Mouse (Mus musculus) midbrain, embryonic 10.5 days (tissue): Measurements from ENCODE around the gene Sap25. TPM values are rescaled to one million over a fixed set of nuclear protein-coding genes. Genes with fewer than 3 reads are reported as not detected.
"Not testable (repeated sequence)": the region's sequence is repeated elsewhere in the genome, so short reads cannot be mapped to it uniquely, and the experiment has no call there.

Experiments
- DNase-seq: peaks from one replicate; pipeline ENCODE4 v3.0.0-alpha.2; 2017; ENCODE audit warnings: low spot score
- H3K27ac ChIP-seq: fragments of 300-500 bp; sonication (generic); replicated peaks from 2 replicates; pipeline ENCODE4 v1.5.1; 2016; ENCODE audit warnings: mild to moderate bottlenecking
- H3K27me3 ChIP-seq: fragments of 300-500 bp; sonication (generic); 2 replicates; pipeline ENCODE4 v1.6.1; 2016; ENCODE audit warnings: low read depth, mild to moderate bottlenecking; ENCODE audit not compliant: poor library complexity, severe bottlenecking
- H3K36me3 ChIP-seq: fragments of 300-500 bp; sonication (generic); 2 replicates; pipeline ENCODE4 v1.6.1; 2016; ENCODE audit warnings: mild to moderate bottlenecking, moderate library complexity
- H3K4me1 ChIP-seq: fragments of 300-500 bp; sonication (generic); 2 replicates; pipeline ENCODE4 v1.6.1; 2016
- H3K4me3 ChIP-seq: fragments of 300-500 bp; sonication (generic); 2 replicates; pipeline ENCODE4 v1.5.1; 2016; ENCODE audit warnings: mild to moderate bottlenecking, moderate library complexity
- H3K9me3 ChIP-seq: fragments of 300-500 bp; sonication (generic); replicated peaks from 2 replicates; pipeline ENCODE4 v1.6.1; 2016; ENCODE audit warnings: mild to moderate bottlenecking
- WGBS: fragments of 180-500 bp; shearing (Covaris S2); methylation state at CpG from one replicate; pipeline ENCODE4 v1.1.7; 2016; 5-methylcytosine and 5-hydroxymethylcytosine counted together
- polyA plus RNA-seq: library from polyadenylated mRNA; unstranded; fragments of >200 nt; fragmentation: Nextera tagmentation; extraction: Ambion mirVana; gene quantifications from 2 replicates; pipeline ENCODE4 v1.2.1, GENCODE M21; 2016

Gene Sap25
- polyA plus RNA-seq, 1 experiment from 2014 or later = 7.7 TPM

- no peaks in the 10 kb centered on the region for H3K9me3 ChIP-seq
- 61% methylated on average over 3 of the region's 3 CpGs for WGBS
- H3K27me3 ChIP-seq = peaks cover 37% of the 10 kb centered on the region
- H3K4me3 ChIP-seq = no peak overlapping the region
- peaks cover 14% of the 10 kb centered on the region; the same call in 1 of the 2 replicates for H3K36me3 ChIP-seq
- H3K27ac ChIP-seq = no peak overlapping the region
- no peak for DNase-seq
- peaks cover 71% of the 10 kb centered on the region for H3K4me1 ChIP-seq
Observed at GRCm38 (mm10) chr5:137609292-137609691, 31.8 kb upstream of the Sap25 start.

GRCm38 (mm10) chr5:137610056-137610455, 31.1 kb upstream of the Sap25 start:
- WGBS = 76% methylated on average over 4 of the region's 4 CpGs
- H3K27ac ChIP-seq = peak overlapping the region; percentile 76
- H3K4me3 ChIP-seq = peak overlapping the region; percentile 25
- H3K36me3 ChIP-seq = peaks cover 14% of the 10 kb centered on the region; the same call in 1 of the 2 replicates
- H3K27me3 ChIP-seq = peaks cover 37% of the 10 kb centered on the region
- H3K4me1 ChIP-seq = peaks cover 71% of the 10 kb centered on the region
- no peaks in the 10 kb centered on the region for H3K9me3 ChIP-seq
- no peak for DNase-seq

- H3K9me3 ChIP-seq = no peaks in the 10 kb centered on the region
Observed at GRCm38 (mm10) chr5:137610548-137611244, 30.4 kb upstream of the Sap25 start.

GRCm38 (mm10) chr5:137611245-137611602, 29.9 kb upstream of the Sap25 start:
- WGBS = 31% methylated on average over 6 of the region's 6 CpGs
- peaks cover 61% of the 10 kb centered on the region for H3K4me1 ChIP-seq

More at GRCm38 (mm10) chr5:137610548-137611244, 30.4 kb upstream of the Sap25 start:
- Histone ChIP-seq H3K4me1 (peaks cover 65% of the 10 kb centered on the region), H3K27me3 (peaks cover 37% of the 10 kb centered on the region), H3K36me3 (peaks cover 14% of the 10 kb centered on the region; the same call in 1 of the 2 replicates), H3K4me3 (peak overlapping the region; percentile 25), H3K27ac (peak overlapping the region; percentile 76)
- 19% methylated on average over 12 of the region's 12 CpGs for WGBS
- peak; percentile 66 for DNase-seq

GRCm38 (mm10) chr5:137613076-137613475, 28.1 kb upstream of the Sap25 start:
- DNase-seq = no peak
- H3K9me3 ChIP-seq = no peaks in the 10 kb centered on the region
- no peaks in the 10 kb centered on the region for H3K36me3 ChIP-seq
- H3K27ac ChIP-seq = peak overlapping the region; percentile 76
- peaks cover 24% of the 10 kb centered on the region for H3K27me3 ChIP-seq
- WGBS = 68% methylated on average over 5 of the region's 5 CpGs
- H3K4me3 ChIP-seq = no peak overlapping the region; the same call in 1 of the 2 replicates
- H3K4me1 ChIP-seq = peaks cover 55% of the 10 kb centered on the region

More at GRCm38 (mm10) chr5:137611245-137611602, 29.9 kb upstream of the Sap25 start:
- Histone ChIP-seq H3K4me3 (peak overlapping the region; percentile 25), H3K9me3 (no peaks in the 10 kb centered on the region), H3K27me3 (peaks cover 37% of the 10 kb centered on the region), H3K36me3 (peaks cover 9% of the 10 kb centered on the region; the same call in 1 of the 2 replicates), H3K27ac (peak overlapping the region; percentile 76)
- peak; percentile 63 for DNase-seq

- Histone ChIP-seq H3K9me3 (no peaks in the 10 kb centered on the region), H3K36me3 (no peaks in the 10 kb centered on the region), H3K4me1 (peaks cover 50% of the 10 kb centered on the region), H3K4me3 (no peak within 1 kb of the TSS; the same call in 1 of the 2 replicates), H3K27me3 (peaks cover 19% of the 10 kb centered on the region), H3K27ac (peak within 1 kb of the TSS; percentile 76)
- WGBS = 65% methylated on average over 11 of the region's 11 CpGs
- DNase-seq = no peak
Observed at GRCm38 (mm10) chr5:137613550-137613949, 27.6 kb upstream of the Sap25 start, which contains the start of gene Pcolce. TSS of gene Pcolce (minus strand) at chr5:137613784.

- not testable (repeated sequence) for H3K27ac ChIP-seq
- 89% methylated on average over 2 of the region's 2 CpGs for WGBS
Observed at GRCm38 (mm10) chr5:137614921-137615320, 26.2 kb upstream of the Sap25 start.

GRCm38 (mm10) chr5:137615347-137615746, 25.8 kb upstream of the Sap25 start:
- H3K4me1 ChIP-seq = peaks cover 35% of the 10 kb centered on the region
- no peak for DNase-seq
- H3K36me3 ChIP-seq = no peaks in the 10 kb centered on the region
- H3K9me3 ChIP-seq = no peaks in the 10 kb centered on the region
- H3K4me3 ChIP-seq = no peak overlapping the region
- peaks cover 3% of the 10 kb centered on the region; the same call in 1 of the 2 replicates for H3K27me3 ChIP-seq
- 91% methylated on average over 7 of the region's 7 CpGs for WGBS
- no peak overlapping the region for H3K27ac ChIP-seq

More at GRCm38 (mm10) chr5:137614921-137615320, 26.2 kb upstream of the Sap25 start:
- not testable (repeated sequence) for DNase-seq, H3K36me3 ChIP-seq, H3K27me3 ChIP-seq, H3K4me3 ChIP-seq, H3K9me3 ChIP-seq
- H3K4me1 ChIP-seq = peaks cover 38% of the 10 kb centered on the region

- 90% methylated on average over 11 of the region's 11 CpGs for WGBS
- Histone ChIP-seq H3K9me3 (no peaks in the 10 kb centered on the region), H3K4me3 (no peak overlapping the region), H3K36me3 (no peaks in the 10 kb centered on the region), H3K27me3 (no peaks in the 10 kb centered on the region), H3K4me1 (peaks cover 29% of the 10 kb centered on the region), H3K27ac (no peak overlapping the region)
- no peak for DNase-seq
Observed at GRCm38 (mm10) chr5:137623937-137624530, 17.1 kb upstream of the Sap25 start.

GRCm38 (mm10) chr5:137627991-137628390, 13.1 kb upstream of the Sap25 start:
- Histone ChIP-seq H3K27me3 (no peaks in the 10 kb centered on the region), H3K4me3 (peak overlapping the region; percentile 94), H3K4me1 (peaks cover 62% of the 10 kb centered on the region), H3K9me3 (no peaks in the 10 kb centered on the region), H3K36me3 (peaks cover 15% of the 10 kb centered on the region; the same call in 1 of the 2 replicates), H3K27ac (peak overlapping the region; percentile 92)
- no peak for DNase-seq
- 7% methylated on average over 9 of the region's 9 CpGs for WGBS

GRCm38 (mm10) chr5:137628498-137629305, 12.4 kb upstream of the Sap25 start, which contains the start of the genes Fbxo24, Lrch4 and Gm20605:
TSS of gene Fbxo24 (minus strand) at chr5:137629002.
TSS of gene Lrch4 (plus strand) at chr5:137629121.
TSS of gene Gm20605 (plus strand) at chr5:137629175.
- Histone ChIP-seq H3K27ac (peak within 1 kb of the TSS; percentile 96), H3K9me3 (no peaks in the 10 kb centered on the region), H3K4me1 (peaks cover 66% of the 10 kb centered on the region), H3K4me3 (peak within 1 kb of the TSS; percentile 94), H3K27me3 (no peaks in the 10 kb centered on the region), H3K36me3 (peaks cover 21% of the 10 kb centered on the region)
- peak; percentile 99 for DNase-seq
- under 1% methylated on average over 46 of the region's 46 CpGs for WGBS

GRCm38 (mm10) chr5:137629306-137629721, 11.8 kb upstream of the Sap25 start:
- H3K27ac ChIP-seq = peak overlapping the region; percentile 96
- no peaks in the 10 kb centered on the region for H3K27me3 ChIP-seq
- peaks cover 27% of the 10 kb centered on the region for H3K36me3 ChIP-seq
- DNase-seq = no peak
- H3K4me3 ChIP-seq = peak overlapping the region; percentile 94
- H3K4me1 ChIP-seq = peaks cover 71% of the 10 kb centered on the region
- WGBS = 1% methylated on average over 23 of the region's 23 CpGs
- no peaks in the 10 kb centered on the region for H3K9me3 ChIP-seq
